Mouse (Mus musculus) intestine, postnatal 0 days (tissue): Measurements from ENCODE around the gene Rora. TPM values are rescaled to one million over a fixed set of nuclear protein-coding genes. Genes with fewer than 3 reads are reported as not detected.

Source experiments
- ATAC-seq: fragments of 200-750 bp; cut with Nextera tagmentation; 2 replicates; pipeline ENCODE4 v1.8.0; 2017; ENCODE audit warnings: mild to moderate bottlenecking, moderate TSS enrichment, moderate library complexity
- H3K27ac ChIP-seq: fragments of 300-500 bp; sonication (generic); 2 replicates; pipeline ENCODE4 v1.5.1; 2014; ENCODE audit warnings: mild to moderate bottlenecking, low read depth, low read length, moderate library complexity
- H3K27me3 ChIP-seq: fragments of 300-500 bp; sonication (generic); replicated peaks from 2 replicates; pipeline ENCODE4 v1.6.1; 2014; ENCODE audit warnings: low read length, mixed read lengths; ENCODE audit not compliant: control insufficient read depth, insufficient read depth
- H3K36me3 ChIP-seq: fragments of 300-500 bp; sonication (generic); 2 replicates; pipeline ENCODE4 v1.6.1; 2014; ENCODE audit warnings: mild to moderate bottlenecking, moderate library complexity; ENCODE audit not compliant: control insufficient read depth, insufficient read depth
- H3K4me1 ChIP-seq: fragments of 300-500 bp; sonication (generic); replicated peaks from 2 replicates; pipeline ENCODE4 v1.6.1; 2014; ENCODE audit warnings: antibody characterized with exemption, low read length, mixed read lengths; ENCODE audit not compliant: control insufficient read depth, insufficient read depth
- H3K4me2 ChIP-seq: fragments of 300-500 bp; sonication (generic); replicated peaks from 2 replicates; pipeline ENCODE4 v1.6.1; 2014; ENCODE audit warnings: low read depth, mild to moderate bottlenecking, moderate library complexity
- H3K4me3 ChIP-seq: fragments of 300-500 bp; sonication (generic); 2 replicates; pipeline ENCODE4 v1.5.1; 2014; ENCODE audit warnings: low read depth, low read length
- H3K9ac ChIP-seq: fragments of 300-500 bp; sonication (generic); 2 replicates; pipeline ENCODE4 v1.6.1; 2014; ENCODE audit warnings: mild to moderate bottlenecking, low read depth, low read length
- H3K9me3 ChIP-seq: fragments of 300-500 bp; sonication (generic); 2 replicates; pipeline ENCODE4 v1.6.1; 2016; ENCODE audit warnings: mixed run types; ENCODE audit not compliant: control insufficient read depth
- CTCF ChIP-seq: sonication (generic); IDR thresholded peaks from 2 replicates; pipeline ENCODE4 v1.5.1; 2016; ENCODE audit warnings: low read depth, mild to moderate bottlenecking, control low read depth, antibody characterized with exemption, moderate library complexity
- WGBS: fragments of 180-500 bp; shearing (Covaris S2); extraction: QIAGEN DNeasy Blood & Tissue Kit; methylation state at CpG from one replicate; pipeline ENCODE4 v1.1.7; 2014; 5-methylcytosine and 5-hydroxymethylcytosine counted together
- polyA plus RNA-seq: library from polyadenylated mRNA; unstranded; fragments of >200 nt; fragmentation: Nextera tagmentation; extraction: Ambion mirVana; gene quantifications from 2 replicates; pipeline ENCODE4 v1.2.1, GENCODE M21; 2015

Gene Rora
- polyA plus RNA-seq, 1 experiment from 2014 or later: 4.7 TPM

DNA sequence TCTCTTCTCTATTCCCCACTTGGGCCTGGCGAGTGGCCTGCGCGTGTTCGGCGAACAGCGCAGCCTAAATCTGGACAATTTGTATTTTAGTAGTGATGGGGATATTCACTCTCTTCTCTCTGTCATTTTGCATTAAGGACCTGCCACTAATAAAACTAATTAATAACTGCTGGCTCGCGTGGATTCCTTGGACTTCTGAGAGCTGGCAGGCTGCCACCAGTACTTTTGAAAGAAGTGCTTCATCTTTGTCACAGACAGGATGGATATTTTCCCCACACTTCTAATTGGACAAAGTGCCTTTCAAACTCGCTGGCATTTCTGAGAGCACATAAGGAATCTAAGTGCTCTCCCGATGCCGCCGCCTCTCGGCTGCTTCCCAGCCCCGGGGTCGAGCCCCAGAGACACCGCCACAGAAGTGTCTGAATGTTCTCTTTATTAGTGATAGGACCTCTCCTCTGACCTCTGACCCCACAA lies 41.9 kb downstream of the Rora start:
- TF ChIP-seq CTCF: no peak
- H3K27ac ChIP-seq: no peak overlapping the region
- H3K9me3 ChIP-seq: no peaks in the 10 kb centered on the region

DNA sequence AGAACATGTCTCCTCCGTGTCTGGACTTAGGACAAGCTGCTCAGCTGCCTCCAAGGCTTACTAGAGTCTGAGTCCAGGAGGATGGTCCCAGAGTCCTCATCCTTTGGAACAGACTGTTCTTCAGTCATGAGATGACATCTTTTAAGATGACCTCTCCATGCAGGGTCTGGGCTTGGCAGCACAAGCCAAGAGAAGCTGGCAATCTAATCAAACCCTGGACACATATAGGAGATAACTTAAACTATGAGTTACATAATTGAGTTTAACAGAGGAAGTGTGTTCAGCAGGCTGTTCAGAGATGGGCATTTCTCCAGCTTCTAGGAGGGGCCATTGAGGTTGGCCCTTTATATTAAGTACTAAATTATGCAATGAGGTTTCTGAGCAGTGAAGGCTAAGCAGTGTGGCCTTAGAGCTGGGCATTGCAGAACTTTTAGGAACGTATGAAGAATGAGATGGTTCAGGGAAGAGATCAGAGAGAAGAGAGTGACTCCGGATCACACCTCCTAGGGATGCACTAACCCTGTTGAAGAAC lies 42.9 kb downstream of the Rora start:
- 83% methylated on average over 3 of the region's 3 CpGs for WGBS
- Histone ChIP-seq H3K4me1 (no peaks in the 10 kb centered on the region), H3K36me3 (no peaks in the 10 kb centered on the region), H3K4me3 (no peak overlapping the region), H3K4me2 (no peak overlapping the region), H3K9me3 (no peaks in the 10 kb centered on the region), H3K27ac (no peak overlapping the region), H3K9ac (no peak overlapping the region), H3K27me3 (no peaks in the 10 kb centered on the region)
- no peak for TF ChIP-seq CTCF
- ATAC-seq: no peak

More for the DNA sequence above, 41.9 kb downstream of the Rora start:
- Histone ChIP-seq H3K4me2 (no peak overlapping the region), H3K36me3 (no peaks in the 10 kb centered on the region), H3K27me3 (no peaks in the 10 kb centered on the region), H3K9ac (no peak overlapping the region), H3K4me3 (no peak overlapping the region), H3K4me1 (no peaks in the 10 kb centered on the region)
- ATAC-seq: no peak
- WGBS: 56% methylated on average over 16 of the region's 16 CpGs

DNA sequence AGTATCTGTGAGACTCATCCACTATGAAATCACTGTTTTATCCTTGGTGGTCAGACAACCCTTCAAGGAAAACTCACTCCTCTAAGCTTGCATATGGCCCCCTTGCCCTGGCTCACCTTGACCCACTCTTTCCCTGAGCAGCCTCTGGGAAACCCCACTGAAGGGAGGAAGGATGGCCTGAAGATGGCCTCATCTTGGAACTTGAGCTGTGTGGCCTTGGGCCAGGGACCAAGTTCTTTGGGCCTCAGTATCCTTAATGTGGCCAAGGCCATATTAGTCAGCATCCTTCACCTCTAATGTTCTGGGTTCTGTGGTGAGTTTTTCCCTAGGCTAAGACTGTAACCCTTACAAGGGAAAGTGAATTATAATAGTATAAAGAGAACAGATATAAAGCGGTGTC lies 45.8 kb downstream of the Rora start:
- no peak for TF ChIP-seq CTCF

DNA sequence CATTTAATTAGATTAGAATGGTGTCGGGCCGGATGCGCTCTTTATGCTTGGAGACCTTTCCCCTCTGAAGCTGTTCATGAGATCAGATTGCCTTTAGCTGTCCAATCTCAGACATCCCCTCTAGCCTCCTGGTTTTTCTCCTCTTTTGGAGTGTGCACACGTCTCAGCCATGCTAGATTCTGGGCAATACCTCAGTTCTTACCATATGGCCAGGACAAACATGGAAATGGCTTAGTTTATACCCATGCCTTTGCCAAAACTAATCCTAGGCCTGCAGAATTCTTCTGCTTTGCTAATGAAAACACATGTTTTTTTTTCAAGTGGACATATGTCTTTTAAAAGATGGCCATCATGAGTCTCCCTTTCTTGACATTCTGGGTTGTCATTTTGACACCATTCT lies 46.3 kb downstream of the Rora start:
- WGBS: 86% methylated on average over 4 of the region's 4 CpGs
- no peak for ATAC-seq
- H3K36me3 ChIP-seq: no peaks in the 10 kb centered on the region
- no peak for TF ChIP-seq CTCF
- H3K4me1 ChIP-seq: no peaks in the 10 kb centered on the region
- H3K27ac ChIP-seq: no peak overlapping the region
- no peak overlapping the region for H3K4me3 ChIP-seq
- no peaks in the 10 kb centered on the region for H3K27me3 ChIP-seq
- H3K4me2 ChIP-seq: no peak overlapping the region
- H3K9ac ChIP-seq: no peak overlapping the region
- H3K9me3 ChIP-seq: no peaks in the 10 kb centered on the region

More for the DNA sequence above, 45.8 kb downstream of the Rora start:
- no peak overlapping the region for H3K4me3 ChIP-seq
- no peak overlapping the region for H3K4me2 ChIP-seq
- H3K9ac ChIP-seq: no peak overlapping the region
- H3K36me3 ChIP-seq: no peaks in the 10 kb centered on the region
- no peaks in the 10 kb centered on the region for H3K4me1 ChIP-seq
- no peaks in the 10 kb centered on the region for H3K27me3 ChIP-seq
- no peak for ATAC-seq
- WGBS: 80% methylated on average over 1 of the region's 1 CpGs
- no peaks in the 10 kb centered on the region for H3K9me3 ChIP-seq
- no peak overlapping the region for H3K27ac ChIP-seq

DNA sequence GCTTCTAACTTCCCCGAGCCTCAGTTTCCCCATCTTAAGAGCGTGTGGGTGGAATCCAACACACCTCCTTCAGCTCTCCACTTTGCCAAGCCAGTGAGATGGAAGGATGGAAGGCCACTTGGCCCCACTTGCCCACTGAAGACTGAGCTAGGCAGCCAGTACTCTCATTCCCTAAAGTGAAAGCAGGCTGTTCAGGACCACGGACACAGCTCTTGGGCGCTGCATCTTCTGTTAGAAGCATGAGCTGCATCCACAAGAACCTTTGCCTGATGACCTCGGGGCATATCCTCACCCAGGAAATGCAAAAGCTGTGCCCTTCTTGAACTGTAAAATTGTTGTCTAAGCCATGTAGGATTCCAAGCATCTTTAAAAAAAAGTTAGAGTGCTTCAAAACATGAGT lies 54.0 kb downstream of the Rora start:
- Histone ChIP-seq H3K4me2 (no peak overlapping the region), H3K36me3 (no peaks in the 10 kb centered on the region), H3K4me1 (no peaks in the 10 kb centered on the region), H3K4me3 (no peak overlapping the region), H3K27me3 (no peaks in the 10 kb centered on the region), H3K9ac (no peak overlapping the region), H3K27ac (no peak overlapping the region), H3K9me3 (no peaks in the 10 kb centered on the region)
- ATAC-seq: no peak
- no peak for TF ChIP-seq CTCF
- WGBS: 52% methylated on average over 5 of the region's 5 CpGs

DNA sequence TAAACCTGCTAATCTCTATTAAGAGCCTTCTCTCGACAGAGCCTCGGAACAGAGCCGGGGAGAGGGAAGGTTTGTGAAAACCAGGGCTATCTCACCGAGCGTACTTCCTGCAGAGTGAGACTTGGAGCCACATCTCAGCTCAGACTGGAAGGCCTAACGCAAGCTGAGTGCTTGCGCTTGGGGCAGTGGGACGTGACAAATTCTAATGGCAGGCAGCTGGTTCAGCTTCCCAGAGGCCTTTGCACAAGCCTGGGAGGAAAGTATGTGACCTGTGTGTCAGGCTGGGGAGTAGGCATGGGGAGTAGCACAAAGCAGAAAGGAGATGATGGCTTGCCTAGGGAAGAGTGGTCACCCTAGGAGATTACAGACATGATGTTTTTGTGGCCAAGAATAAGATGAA lies 55.6 kb downstream of the Rora start:
- WGBS: 83% methylated on average over 8 of the region's 8 CpGs
- TF ChIP-seq CTCF: no peak
- no peak overlapping the region for H3K27ac ChIP-seq
- no peaks in the 10 kb centered on the region for H3K27me3 ChIP-seq
- H3K9me3 ChIP-seq: no peaks in the 10 kb centered on the region
- H3K4me3 ChIP-seq: no peak overlapping the region
- no peak for ATAC-seq
- no peak overlapping the region for H3K9ac ChIP-seq
- H3K36me3 ChIP-seq: no peaks in the 10 kb centered on the region
- no peaks in the 10 kb centered on the region for H3K4me1 ChIP-seq
- H3K4me2 ChIP-seq: no peak overlapping the region
